Mouse (Mus musculus) lung, adult 2 months (tissue): ENCODE measurements at regions not wholly inside any gene's neighbourhood (a gene's known extent, or its start where the extent isn't known, plus 50 kb on each side); places are given as distances from the start of the nearest gene placed in this dataset.

Experiments
- DNase-seq: peaks from one replicate; pipeline ENCODE4 v3.0.0; 2022
- H3K4me1 ChIP-seq: fragments of 200-500 bp; 2 replicates; pipeline ENCODE4 v1.6.1; 2011; ENCODE audit warnings: low read length; ENCODE audit not compliant: control insufficient read depth, insufficient read depth
- H3K4me3 ChIP-seq: fragments of 200-500 bp; replicated peaks from 2 replicates; pipeline ENCODE3; 2011; ENCODE audit warnings: low read depth, mild to moderate bottlenecking, control low read depth, low read length; ENCODE audit errors: extremely low read depth
- CTCF ChIP-seq: fragments of 200-500 bp; IDR thresholded peaks from 2 replicates; pipeline ENCODE4 v1.5.1; 2011; ENCODE audit warnings: mild to moderate bottlenecking, low read length, control low read depth; ENCODE audit not compliant: insufficient read depth
- POLR2A ChIP-seq: fragments of 200-500 bp; IDR thresholded peaks from 2 replicates; pipeline ENCODE4 v1.6.1; 2011; ENCODE audit warnings: low read depth, mild to moderate bottlenecking, control low read depth, low read length, borderline replicate concordance; ENCODE audit errors: extremely low read depth
- WGBS: fragments of 180-500 bp; shearing (Covaris S2); methylation state at CpG from one replicate; pipeline ENCODE4 v1.1.7; 2018; 5-methylcytosine and 5-hydroxymethylcytosine counted together

DNA sequence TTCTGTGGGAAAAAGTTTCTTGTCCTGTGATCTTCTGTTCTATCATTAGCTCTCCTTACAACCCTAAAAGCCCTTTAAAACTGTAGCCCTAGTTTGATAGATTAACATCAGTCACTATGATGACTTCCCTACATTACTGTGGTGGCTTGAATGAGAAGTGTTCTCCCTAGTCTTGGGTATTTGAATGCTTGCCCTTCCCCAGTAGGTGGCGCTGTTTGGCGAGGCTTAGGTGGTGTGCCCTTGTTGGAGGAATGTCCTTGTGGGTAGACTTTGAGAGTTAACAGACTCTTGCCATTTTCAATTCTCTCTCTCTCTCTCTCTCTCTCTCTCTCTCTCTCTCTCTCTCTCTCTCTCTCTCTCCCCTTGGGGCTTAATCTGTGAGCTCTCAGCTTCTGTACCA, 379.8 kb downstream of the Insc start:
- H3K4me1 ChIP-seq: no peaks in the 10 kb centered on the region
- WGBS: 59% methylated on average over 2 of the region's 2 CpGs
- no peak overlapping the region for H3K4me3 ChIP-seq
- no peak for DNase-seq
- no peak for TF ChIP-seq POLR2A
- peak; percentile 38; the same call in 1 of the 2 replicates for TF ChIP-seq CTCF

DNA sequence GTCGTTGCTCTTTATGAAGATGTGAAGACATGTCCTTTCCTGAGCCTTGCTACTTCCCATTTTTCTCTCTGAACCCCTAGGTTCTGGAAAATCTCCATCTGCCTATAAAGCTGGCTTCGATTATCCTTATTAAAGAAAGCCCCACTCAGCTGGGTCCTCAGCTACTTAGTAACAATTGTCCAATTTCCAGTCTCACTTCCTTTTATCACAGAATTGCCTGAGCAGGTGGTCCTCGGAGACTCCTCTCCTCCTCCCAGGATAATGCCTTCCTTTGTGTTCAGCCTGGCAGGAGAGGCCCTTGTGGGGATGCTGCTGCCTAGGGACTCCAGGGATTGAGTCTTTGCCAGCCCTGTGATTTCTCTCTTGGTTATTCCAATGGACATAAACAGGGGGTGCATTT, 385.5 kb downstream of the Insc start:
- TF ChIP-seq POLR2A (no peak), CTCF (no peak)
- no peaks in the 10 kb centered on the region for H3K4me1 ChIP-seq
- 44% methylated on average over 3 of the region's 3 CpGs for WGBS
- DNase-seq: no peak
- no peak overlapping the region for H3K4me3 ChIP-seq

DNA sequence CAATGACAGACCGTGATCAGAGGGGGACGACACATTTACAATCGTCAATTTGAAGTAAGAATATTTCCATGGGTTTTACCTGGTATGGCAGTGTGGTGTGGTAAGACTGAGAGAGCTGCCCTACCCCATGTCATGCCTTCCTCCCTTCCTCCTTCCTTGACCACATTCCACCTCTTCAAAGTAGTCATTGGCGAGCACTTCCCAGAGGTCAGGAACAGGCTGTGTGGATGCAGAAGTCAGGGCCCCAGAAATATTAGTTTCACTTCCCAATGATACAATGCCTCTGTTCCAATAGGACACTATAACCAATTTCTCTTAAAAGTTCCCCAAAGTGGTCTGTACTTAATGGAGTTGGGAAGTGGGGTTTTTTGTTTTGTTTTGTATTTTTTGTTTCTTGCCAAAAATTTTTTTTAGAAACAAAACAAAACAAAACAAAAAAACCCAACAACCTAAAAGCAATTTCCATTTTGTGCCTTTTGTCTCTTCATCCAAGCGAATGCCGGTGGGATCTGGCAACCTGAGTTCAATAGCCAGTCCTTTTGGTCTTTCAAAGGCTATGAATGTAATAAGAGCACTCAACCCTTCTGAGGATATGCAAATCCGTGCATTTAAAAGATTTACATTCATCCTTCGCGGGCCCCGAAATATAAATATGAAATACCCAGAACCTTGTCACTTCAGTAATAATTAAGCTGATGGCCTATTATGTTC, 387.9 kb downstream of the Insc start:
- no peak for DNase-seq
- Histone ChIP-seq H3K4me1 (no peaks in the 10 kb centered on the region; the same call in 1 of the 2 replicates), H3K4me3 (no peak overlapping the region)
- no peak for TF ChIP-seq CTCF
- no peak for TF ChIP-seq POLR2A
- WGBS: 88% methylated on average over 10 of the region's 10 CpGs

DNA sequence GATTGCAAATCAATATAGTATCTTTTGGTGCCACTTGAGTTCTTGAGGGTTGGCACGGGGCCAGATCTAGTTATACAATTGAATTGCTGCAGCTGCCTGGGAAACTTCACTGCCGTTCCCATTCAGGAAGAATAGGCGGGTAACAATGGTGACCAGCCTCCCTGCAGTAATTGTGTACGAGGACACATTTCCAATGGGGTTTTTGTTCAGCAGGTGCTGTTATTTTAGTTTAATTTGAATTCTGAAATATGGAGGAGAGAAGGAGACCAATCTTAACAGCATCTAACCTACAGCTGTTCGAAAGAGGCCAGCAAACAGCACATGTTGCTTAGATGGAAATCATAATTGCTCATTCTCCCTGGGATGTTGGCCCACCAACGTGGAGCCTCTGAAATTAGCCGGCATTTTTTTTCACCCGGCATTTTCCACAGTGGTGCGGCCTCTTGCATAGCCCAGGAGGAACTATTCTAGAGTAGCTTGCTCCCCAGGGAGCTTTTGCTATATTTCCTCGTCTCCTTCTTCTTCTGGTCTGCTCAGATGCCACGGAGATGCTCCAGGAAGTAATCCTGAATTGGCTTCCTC, 388.6 kb downstream of the Insc start:
- TF ChIP-seq CTCF (no peak), POLR2A (no peak)
- WGBS: 61% methylated on average over 11 of the region's 11 CpGs
- Histone ChIP-seq H3K4me3 (no peak overlapping the region), H3K4me1 (no peaks in the 10 kb centered on the region; the same call in 1 of the 2 replicates)
- DNase-seq: no peak

DNA sequence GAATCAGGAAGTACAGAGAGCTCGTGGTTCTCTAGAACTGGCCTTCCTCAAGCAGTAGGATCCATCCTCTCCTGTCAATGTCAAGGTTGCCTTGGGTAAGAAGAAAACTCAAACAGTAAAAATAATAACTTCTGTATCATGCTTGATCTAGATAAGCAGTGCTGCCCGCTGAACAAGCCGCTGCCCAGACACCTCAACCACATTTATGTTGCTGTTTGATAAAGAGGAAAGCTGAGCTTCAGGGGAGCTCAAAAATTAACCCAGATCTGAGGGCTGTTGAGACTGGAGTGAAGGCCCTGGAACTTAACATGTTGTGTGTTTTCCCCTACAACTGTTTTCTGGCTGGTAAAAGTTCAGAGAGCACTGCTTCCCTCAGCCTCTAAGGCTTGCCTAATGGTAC, 389.1 kb downstream of the Insc start:
- H3K4me1 ChIP-seq: no peaks in the 10 kb centered on the region; the same call in 1 of the 2 replicates
- H3K4me3 ChIP-seq: no peak overlapping the region
- 61% methylated on average over 3 of the region's 3 CpGs for WGBS
- no peak for DNase-seq
- TF ChIP-seq CTCF (no peak), POLR2A (no peak)

DNA sequence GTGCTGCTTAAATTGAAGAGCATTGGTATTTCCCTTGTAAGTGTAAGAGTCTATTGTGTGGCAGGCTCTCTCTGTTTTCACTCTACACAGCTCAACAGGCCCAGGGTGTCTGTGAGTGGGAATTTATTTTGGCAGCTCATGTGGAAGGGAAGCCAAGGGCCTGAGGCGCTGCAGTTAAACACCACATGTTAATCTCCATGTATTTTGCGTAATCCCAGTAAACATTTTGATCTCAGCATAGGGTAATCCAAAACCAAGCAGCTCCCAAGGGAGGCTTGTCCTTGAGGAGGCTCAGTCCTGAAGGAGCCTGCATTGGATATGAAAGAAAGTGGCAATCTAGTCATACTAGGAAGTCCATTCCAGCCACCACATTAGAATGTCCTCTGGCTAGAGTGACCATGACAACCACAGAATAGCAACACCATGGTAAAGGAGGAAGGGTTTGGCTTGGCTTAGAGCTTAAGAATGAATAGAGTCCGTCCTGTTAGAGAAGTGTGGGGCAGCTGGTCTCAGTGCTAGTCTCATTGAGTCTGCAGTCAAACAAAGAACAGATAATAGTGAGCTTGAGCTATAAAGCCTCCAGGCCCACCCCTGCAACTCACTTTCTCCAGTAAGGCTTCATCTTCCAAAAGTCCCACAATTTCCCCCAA, 391.6 kb downstream of the Insc start:
- WGBS: 57% methylated on average over 3 of the region's 3 CpGs
- H3K4me1 ChIP-seq: no peaks in the 10 kb centered on the region; the same call in 1 of the 2 replicates
- DNase-seq: no peak

DNA sequence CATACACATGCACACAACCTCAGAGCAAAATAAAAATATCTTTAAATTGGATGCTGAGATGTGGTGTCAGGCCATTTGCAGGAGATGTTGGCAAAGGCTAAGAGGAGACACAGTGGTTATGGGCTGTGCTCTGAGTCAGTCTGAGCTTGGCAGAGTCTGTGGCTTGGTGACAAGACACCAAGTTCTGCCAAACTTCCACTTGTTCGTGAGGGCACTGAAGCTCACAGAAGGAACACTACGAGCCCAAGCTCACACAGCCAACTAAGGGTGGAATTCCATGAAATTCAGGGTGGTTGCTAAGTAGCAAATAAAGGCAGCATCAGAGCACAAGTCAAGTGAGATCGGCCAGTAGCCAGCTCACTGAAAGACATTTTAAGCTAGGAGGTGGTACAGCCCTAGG, 396.8 kb downstream of the Insc start:
- TF ChIP-seq POLR2A (no peak), CTCF (no peak)
- no peak for DNase-seq
- Histone ChIP-seq H3K4me3 (no peak overlapping the region), H3K4me1 (no peaks in the 10 kb centered on the region)
- 78% methylated on average over 3 of the region's 3 CpGs for WGBS

More for the DNA sequence above, 391.6 kb downstream of the Insc start:
- no peak overlapping the region for H3K4me3 ChIP-seq
- no peak for TF ChIP-seq CTCF
- TF ChIP-seq POLR2A: no peak

DNA sequence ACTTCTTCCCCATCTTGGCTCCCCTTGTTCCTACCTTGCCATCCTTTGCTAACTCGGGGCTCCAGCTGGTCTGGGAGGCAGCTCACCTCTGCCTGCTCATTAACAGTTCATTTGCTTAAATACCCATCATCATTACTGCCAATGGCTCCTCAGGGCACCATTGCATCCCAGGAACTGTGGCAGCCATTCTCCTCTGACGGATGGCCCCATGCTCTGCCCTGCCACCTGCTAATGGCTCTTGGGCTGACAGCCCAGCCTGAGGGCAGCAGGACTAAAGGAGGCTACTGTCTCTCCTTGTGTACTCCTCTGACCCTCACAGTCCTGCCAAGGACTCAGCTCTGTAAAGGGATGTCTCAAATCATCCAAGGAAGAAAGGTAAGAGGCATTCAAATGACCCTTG, 398.7 kb downstream of the Insc start:
- WGBS: 73% methylated on average over 2 of the region's 2 CpGs
- H3K4me1 ChIP-seq: no peaks in the 10 kb centered on the region
- no peak for DNase-seq
- no peak for TF ChIP-seq POLR2A
- no peak for TF ChIP-seq CTCF
- no peak overlapping the region for H3K4me3 ChIP-seq

DNA sequence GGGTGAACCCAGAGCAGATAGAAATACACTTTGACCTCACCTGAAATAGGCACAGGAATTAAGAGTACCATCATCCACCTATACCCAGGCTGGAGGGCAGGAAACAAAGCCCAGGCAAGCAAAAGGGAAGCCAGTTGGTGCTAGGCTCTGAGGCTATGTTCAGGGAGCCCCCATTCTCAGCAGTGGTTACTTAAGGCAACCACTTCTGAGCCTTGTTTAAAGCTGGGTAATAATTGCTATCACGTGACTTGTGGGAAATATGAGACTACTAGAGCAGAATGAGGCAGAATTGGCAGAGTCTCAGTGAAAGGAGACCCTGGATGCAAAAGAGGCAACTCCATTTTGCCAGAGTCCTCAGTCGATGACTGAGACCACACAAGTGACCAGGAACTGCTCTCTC, 401.5 kb downstream of the Insc start:
- 61% methylated on average over 2 of the region's 2 CpGs for WGBS
- DNase-seq: no peak
- H3K4me1 ChIP-seq: no peaks in the 10 kb centered on the region
- TF ChIP-seq CTCF: no peak
- TF ChIP-seq POLR2A: no peak
- no peak overlapping the region for H3K4me3 ChIP-seq
